Mouse (Mus musculus): ENCODE data around the gene Esrra. TPM values are rescaled to one million over a fixed set of nuclear protein-coding genes. Genes with fewer than 3 reads are reported as not detected.

The Esrra gene
- polyA plus RNA-seq, 1 experiment = 77.4 TPM

GRCm38 (mm10) chr19:6942249-6942691 is 20.7 kb upstream of the Esrra start, which contains the start of gene Gpr137:
TSS of gene Gpr137 (minus strand) at chr19:6942480.
- TF ChIP-seq CTCF (IDR thresholded peaks at IDR 0.05; ENCODE audit: borderline replicate concordance, control insufficient read depth, extremely low read depth, insufficient read depth, low read length, poor library complexity) (peak; percentile 35; the same call in 1 of the 2 replicates), POLR2A (IDR thresholded peaks at IDR 0.05; ENCODE audit: control insufficient read depth, extremely low read depth, insufficient read depth, low read length, poor library complexity) (peak; percentile 73)
- H3K4me3 ChIP-seq (ENCODE audit: control insufficient read depth, insufficient read depth, low read length) = peak within 1 kb of the TSS; percentile 64
- no peaks in the 10 kb centered on the region for H3K27me3 ChIP-seq (ENCODE audit: control insufficient read depth, insufficient read depth, low read length)
- peak; percentile 96 for DNase-seq
- no peaks in the 10 kb centered on the region for H3K36me3 ChIP-seq (ENCODE audit: control insufficient read depth, insufficient read depth, low read length)
- peak within 1 kb of the TSS; percentile 61 for H3K27ac ChIP-seq (ENCODE audit: control insufficient read depth, insufficient read depth, low read length)
- WGBS = under 1% methylated on average over 27 of the region's 27 CpGs
- H3K4me1 ChIP-seq (replicated peaks; ENCODE audit: control insufficient read depth, insufficient read depth, low read length) = peaks cover 12% of the 10 kb centered on the region

DNA sequence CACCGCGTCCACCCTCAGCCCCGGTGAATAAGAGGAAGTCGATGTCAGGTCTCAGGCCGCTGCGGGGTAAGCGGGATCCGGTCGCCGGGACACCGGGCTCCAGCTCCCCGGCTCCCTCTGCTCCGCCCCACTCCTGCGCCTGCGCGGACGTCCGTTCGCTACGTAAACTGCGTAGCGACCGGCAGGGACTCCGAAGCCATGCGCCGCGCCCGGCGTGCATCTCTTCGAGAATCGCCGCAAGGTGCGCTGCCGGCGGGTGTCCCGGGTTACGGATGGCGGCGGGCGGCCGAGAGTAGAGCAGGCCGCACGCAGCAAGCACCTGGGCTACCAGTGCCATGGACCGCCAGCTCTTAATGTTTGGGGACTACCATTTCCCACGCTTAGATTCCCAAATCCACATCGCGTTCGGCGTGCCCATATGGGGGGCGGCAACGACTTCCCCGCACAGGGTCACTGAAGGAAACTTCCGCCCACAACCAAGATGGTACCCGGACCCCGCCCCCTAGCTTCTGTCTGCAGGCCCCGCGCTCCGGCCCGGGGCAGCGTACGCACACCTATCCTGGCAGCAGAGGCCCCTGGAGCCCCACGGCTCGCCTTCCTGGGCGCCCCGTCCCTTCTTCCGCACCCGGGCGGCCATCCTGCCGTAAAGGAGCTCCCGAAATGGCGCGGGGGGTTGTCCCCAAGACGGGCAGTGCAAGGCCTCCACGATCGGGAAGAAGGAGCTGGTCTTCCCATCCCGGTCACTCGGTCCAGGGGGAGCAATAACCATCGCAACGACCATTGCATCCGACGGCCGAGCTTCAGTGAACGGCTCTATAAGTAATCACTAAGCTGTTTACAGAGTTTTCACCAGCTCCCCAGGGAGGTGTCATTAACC is 20.0 kb upstream of the Esrra start, which contains the start of gene Bad:
Bad (plus strand) TSS at position 490 of the 877 bp plus-strand sequence.
- Histone ChIP-seq H3K27ac (ENCODE audit: control insufficient read depth, insufficient read depth, low read length) (peak within 1 kb of the TSS; percentile 61), H3K4me3 (ENCODE audit: control insufficient read depth, insufficient read depth, low read length) (peak within 1 kb of the TSS; percentile 64), H3K27me3 (ENCODE audit: control insufficient read depth, insufficient read depth, low read length) (no peaks in the 10 kb centered on the region), H3K36me3 (ENCODE audit: control insufficient read depth, insufficient read depth, low read length) (no peaks in the 10 kb centered on the region), H3K4me1 (replicated peaks; ENCODE audit: control insufficient read depth, insufficient read depth, low read length) (peaks cover 12% of the 10 kb centered on the region)
- TF ChIP-seq POLR2A (IDR thresholded peaks at IDR 0.05; ENCODE audit: control insufficient read depth, extremely low read depth, insufficient read depth, low read length, poor library complexity) (no peak; the same call in 1 of the 2 replicates), CTCF (IDR thresholded peaks at IDR 0.05; ENCODE audit: borderline replicate concordance, control insufficient read depth, extremely low read depth, insufficient read depth, low read length, poor library complexity) (peak; percentile 34; the same call in 1 of the 2 replicates)
- DNase-seq = peak; percentile 92
- under 1% methylated on average over 83 of the region's 83 CpGs for WGBS

DNA sequence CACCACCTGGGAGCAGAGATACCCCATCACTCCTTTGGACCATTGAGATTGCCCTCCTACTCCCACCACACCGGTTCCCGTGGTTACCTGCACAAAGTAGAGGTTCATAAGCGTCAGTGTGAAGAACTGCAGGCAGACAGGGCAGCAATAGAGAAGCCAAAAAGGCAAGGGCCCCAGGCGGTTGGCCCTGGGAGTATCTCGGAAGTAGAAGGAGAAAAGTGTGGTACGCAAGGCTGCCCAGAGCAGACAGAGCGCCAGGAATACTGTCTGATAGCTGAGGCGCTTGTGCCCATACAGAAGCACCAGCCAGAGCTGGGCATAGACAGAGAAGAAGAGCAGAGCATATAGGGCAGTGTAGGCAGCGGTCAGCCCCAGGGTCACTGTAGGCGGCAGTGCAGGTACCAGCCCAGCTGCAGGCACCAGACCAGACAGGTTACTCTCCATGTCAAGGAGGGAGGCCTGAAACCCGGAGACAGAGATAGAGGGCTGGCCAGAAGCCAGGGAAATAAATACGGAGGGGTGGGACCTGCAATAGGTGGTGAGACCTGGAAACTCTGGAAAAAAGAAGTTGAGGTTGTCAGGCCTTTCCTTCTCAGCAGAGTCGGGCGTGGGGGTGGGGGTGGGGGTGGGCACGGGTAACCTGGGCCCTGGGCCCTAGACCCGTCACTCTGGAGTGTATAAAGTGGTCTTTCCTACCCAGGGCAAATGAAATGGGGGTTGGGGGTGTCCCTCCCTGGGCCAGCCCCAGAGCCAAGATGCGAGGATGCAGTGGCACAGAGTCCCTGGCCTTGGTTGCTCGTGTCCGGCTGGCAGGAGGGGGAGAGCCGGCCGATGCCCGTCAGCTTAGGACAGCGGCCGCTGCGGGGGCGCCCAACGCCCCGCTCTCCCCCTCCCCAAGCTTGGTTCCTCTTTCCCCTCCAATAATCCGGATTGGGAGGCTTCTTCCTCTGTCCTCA is 19.1 kb upstream of the Esrra start:
- 30% methylated on average over 29 of the region's 29 CpGs for WGBS
- no peaks in the 10 kb centered on the region for H3K27me3 ChIP-seq (ENCODE audit: control insufficient read depth, insufficient read depth, low read length)
- no peak for TF ChIP-seq CTCF (IDR thresholded peaks at IDR 0.05; ENCODE audit: borderline replicate concordance, control insufficient read depth, extremely low read depth, insufficient read depth, low read length, poor library complexity)
- TF ChIP-seq POLR2A (IDR thresholded peaks at IDR 0.05; ENCODE audit: control insufficient read depth, extremely low read depth, insufficient read depth, low read length, poor library complexity) = no peak
- H3K4me1 ChIP-seq (replicated peaks; ENCODE audit: control insufficient read depth, insufficient read depth, low read length) = peaks cover 12% of the 10 kb centered on the region
- H3K27ac ChIP-seq (ENCODE audit: control insufficient read depth, insufficient read depth, low read length) = no peak overlapping the region
- H3K36me3 ChIP-seq (ENCODE audit: control insufficient read depth, insufficient read depth, low read length) = no peaks in the 10 kb centered on the region
- H3K4me3 ChIP-seq (ENCODE audit: control insufficient read depth, insufficient read depth, low read length) = peak overlapping the region; percentile 64
- no peak for DNase-seq

GRCm38 (mm10) chr19:6939106-6940002 is 17.7 kb upstream of the Esrra start:
- Histone ChIP-seq H3K4me1 (replicated peaks; ENCODE audit: control insufficient read depth, insufficient read depth, low read length) (peaks cover 12% of the 10 kb centered on the region), H3K36me3 (ENCODE audit: control insufficient read depth, insufficient read depth, low read length) (no peaks in the 10 kb centered on the region), H3K27me3 (ENCODE audit: control insufficient read depth, insufficient read depth, low read length) (peaks cover 1% of the 10 kb centered on the region; the same call in 1 of the 2 replicates), H3K4me3 (ENCODE audit: control insufficient read depth, insufficient read depth, low read length) (no peak overlapping the region), H3K27ac (ENCODE audit: control insufficient read depth, insufficient read depth, low read length) (no peak overlapping the region)
- TF ChIP-seq CTCF (IDR thresholded peaks at IDR 0.05; ENCODE audit: borderline replicate concordance, control insufficient read depth, extremely low read depth, insufficient read depth, low read length, poor library complexity) (no peak), POLR2A (IDR thresholded peaks at IDR 0.05; ENCODE audit: control insufficient read depth, extremely low read depth, insufficient read depth, low read length, poor library complexity) (no peak)
- no peak for DNase-seq
- 93% methylated on average over 20 of the region's 20 CpGs for WGBS

- DNase-seq = no peak
- TF ChIP-seq POLR2A (IDR thresholded peaks at IDR 0.05; ENCODE audit: control insufficient read depth, extremely low read depth, insufficient read depth, low read length, poor library complexity) (no peak), CTCF (IDR thresholded peaks at IDR 0.05; ENCODE audit: borderline replicate concordance, control insufficient read depth, extremely low read depth, insufficient read depth, low read length, poor library complexity) (no peak)
- no peak overlapping the region for H3K4me3 ChIP-seq (ENCODE audit: control insufficient read depth, insufficient read depth, low read length)
- WGBS = 95% methylated on average over 16 of the region's 16 CpGs
- H3K27me3 ChIP-seq (ENCODE audit: control insufficient read depth, insufficient read depth, low read length) = peaks cover 13% of the 10 kb centered on the region; the same call in 1 of the 2 replicates
- H3K4me1 ChIP-seq (replicated peaks; ENCODE audit: control insufficient read depth, insufficient read depth, low read length) = peaks cover 17% of the 10 kb centered on the region
- no peak overlapping the region for H3K27ac ChIP-seq (ENCODE audit: control insufficient read depth, insufficient read depth, low read length)
- no peaks in the 10 kb centered on the region for H3K36me3 ChIP-seq (ENCODE audit: control insufficient read depth, insufficient read depth, low read length)
Measured at GRCm38 (mm10) chr19:6937541-6938465, 16.2 kb upstream of the Esrra start.
